Mouse (Mus musculus) limb, embryonic 14.5 days (tissue): Measurements from ENCODE around the gene Kif3b. TPM values are rescaled to one million over a fixed set of nuclear protein-coding genes. Genes with fewer than 3 reads are reported as not detected.
A peak's percentile ranks its signal among the peaks of the same experiment; 100 is the strongest.

Experiments
- ATAC-seq: fragments of 200-750 bp; cut with Nextera tagmentation; 2 replicates; pipeline ENCODE4 v1.8.0; 2017; ENCODE audit warnings: low read depth, moderate number of reproducible peaks, moderate TSS enrichment; ENCODE audit not compliant: low FRiP score
- DNase-seq: peaks from one replicate; pipeline ENCODE4 v3.0.0-alpha.2; 2015; ENCODE audit warnings: low spot score
- H3K27ac ChIP-seq: fragments of 300-500 bp; sonication (generic); replicated peaks from 2 replicates; pipeline ENCODE4 v1.5.1; 2014; ENCODE audit warnings: low read depth, mild to moderate bottlenecking, low read length, moderate library complexity, mixed read lengths
- H3K27me3 ChIP-seq: fragments of 300-500 bp; sonication (generic); 2 replicates; pipeline ENCODE4 v1.6.1; 2014; ENCODE audit warnings: low read length, mixed read lengths; ENCODE audit not compliant: control insufficient read depth, insufficient read depth
- H3K36me3 ChIP-seq: fragments of 300-500 bp; sonication (generic); 2 replicates; pipeline ENCODE4 v1.6.1; 2014; ENCODE audit warnings: mild to moderate bottlenecking, low read length, moderate library complexity, mixed read lengths; ENCODE audit not compliant: control insufficient read depth, insufficient read depth
- H3K4me1 ChIP-seq: fragments of 300-500 bp; sonication (generic); 2 replicates; pipeline ENCODE4 v1.6.1; 2014; ENCODE audit warnings: antibody characterized with exemption, low read length, mixed read lengths; ENCODE audit not compliant: control insufficient read depth, insufficient read depth
- H3K4me2 ChIP-seq: fragments of 300-500 bp; sonication (generic); replicated peaks from 2 replicates; pipeline ENCODE4 v1.6.1; 2014; ENCODE audit warnings: low read depth, mild to moderate bottlenecking, low read length, moderate library complexity; ENCODE audit not compliant: severe bottlenecking
- H3K4me3 ChIP-seq: fragments of 300-500 bp; sonication (generic); replicated peaks from 2 replicates; pipeline ENCODE4 v1.5.1; 2014; ENCODE audit warnings: low read length
- H3K9ac ChIP-seq: fragments of 300-500 bp; sonication (generic); 2 replicates; pipeline ENCODE4 v1.6.1; 2014; ENCODE audit warnings: mild to moderate bottlenecking, low read depth, low read length, moderate library complexity; ENCODE audit not compliant: severe bottlenecking
- H3K9me3 ChIP-seq: fragments of 300-500 bp; sonication (generic); 2 replicates; pipeline ENCODE4 v1.6.1; 2016; ENCODE audit warnings: low read length; ENCODE audit not compliant: control insufficient read depth
- POLR2A ChIP-seq: fragments of 200-500 bp; IDR thresholded peaks from 2 replicates; pipeline ENCODE4 v1.8.0; 2012; ENCODE audit warnings: inconsistent platforms, mild to moderate bottlenecking, moderate library complexity, borderline replicate concordance; ENCODE audit not compliant: insufficient read depth, insufficient read length; ENCODE audit errors: extremely low read depth
- WGBS: fragments of 180-500 bp; shearing (Covaris S2); extraction: QIAGEN DNeasy Blood & Tissue Kit; methylation state at CpG from one replicate; pipeline ENCODE4 v1.1.7; 2014; 5-methylcytosine and 5-hydroxymethylcytosine counted together
- polyA plus RNA-seq, 2 experiments: library from polyadenylated mRNA; depleted of rRNA in 1 of 2; stranded (reverse) in 1 of 2; unstranded in 1 of 2; fragments of >200 nt; fragmentation: Nextera tagmentation in 1 of 2; extraction: Ambion mirVana in 1 of 2; gene quantifications; 2 replicates each; pipeline versions ENCODE4 v1.2.1 to v1.2.3; 2012 to 2014

Gene Kif3b
- polyA plus RNA-seq, 2 experiments, result 4.7 to 11.5 TPM

GRCm38 (mm10) chr2:153286524-153286923 lies 4.7 kb upstream of the Kif3b start:
- 84% methylated on average over 4 of the region's 4 CpGs for WGBS
- TF ChIP-seq POLR2A, result no peak
- DNase-seq (no peak), ATAC-seq (no peak)
- H3K27me3 ChIP-seq, result no peaks in the 10 kb centered on the region
- no peak overlapping the region for H3K9ac ChIP-seq
- peaks cover 4% of the 10 kb centered on the region; the same call in 1 of the 2 replicates for H3K4me1 ChIP-seq
- H3K4me3 ChIP-seq, result no peak overlapping the region
- no peak overlapping the region for H3K4me2 ChIP-seq
- H3K27ac ChIP-seq, result no peak overlapping the region
- H3K9me3 ChIP-seq, result no peaks in the 10 kb centered on the region
- H3K36me3 ChIP-seq, result no peaks in the 10 kb centered on the region

GRCm38 (mm10) chr2:153287835-153288234 lies 3.4 kb upstream of the Kif3b start:
- ATAC-seq (no peak), DNase-seq (peak; percentile 30)
- no peak overlapping the region for H3K27ac ChIP-seq
- no peaks in the 10 kb centered on the region for H3K27me3 ChIP-seq
- no peak for TF ChIP-seq POLR2A
- no peak overlapping the region for H3K9ac ChIP-seq
- peaks cover 14% of the 10 kb centered on the region for H3K4me1 ChIP-seq
- no peaks in the 10 kb centered on the region for H3K36me3 ChIP-seq
- H3K4me2 ChIP-seq, result no peak overlapping the region
- no peak overlapping the region for H3K4me3 ChIP-seq
- no peaks in the 10 kb centered on the region for H3K9me3 ChIP-seq
- WGBS, result 35% methylated on average over 6 of the region's 6 CpGs

DNA sequence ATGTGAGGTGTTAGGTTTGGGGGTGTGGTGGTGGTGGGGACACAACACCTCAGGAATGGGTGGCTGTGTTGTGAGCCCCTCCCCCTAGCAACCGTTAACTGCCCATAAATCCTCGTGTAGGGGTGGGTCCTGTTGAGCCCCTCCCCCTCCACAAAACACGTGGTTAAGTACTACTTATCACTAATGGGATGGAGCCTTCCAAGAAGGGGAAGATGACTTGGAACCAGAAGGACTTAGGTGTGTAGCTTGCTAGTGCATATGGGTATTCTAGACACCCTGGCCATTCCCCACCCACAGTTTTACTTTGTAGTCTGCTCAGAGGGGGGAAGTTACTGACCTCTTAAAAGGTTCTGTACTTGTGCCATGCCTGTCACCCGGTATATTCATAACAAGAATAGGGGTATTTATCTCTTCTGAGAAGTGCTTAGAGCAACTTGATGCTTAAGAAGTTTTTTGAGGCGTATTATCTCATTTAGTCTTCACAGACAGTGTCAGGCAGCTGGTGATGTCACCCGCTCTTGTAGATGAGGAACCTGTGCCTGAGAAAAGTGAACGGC lies 1.2 kb downstream of the Kif3b start:
- Histone ChIP-seq H3K27ac (no peak overlapping the region), H3K36me3 (0 out of 2 replicates have a peak, but pooled peaks cover 3% of the 10 kb centered on the region), H3K27me3 (no peaks in the 10 kb centered on the region), H3K9me3 (no peaks in the 10 kb centered on the region), H3K4me2 (peak overlapping the region; percentile 92), H3K4me1 (peaks cover 14% of the 10 kb centered on the region), H3K4me3 (peak overlapping the region; percentile 93), H3K9ac (peak overlapping the region; percentile 78; the same call in 1 of the 2 replicates)
- ATAC-seq, result no peak
- no peak for TF ChIP-seq POLR2A
- WGBS, result 48% methylated on average over 7 of the region's 7 CpGs
- DNase-seq, result no peak

- Histone ChIP-seq H3K9ac (no peak overlapping the region), H3K9me3 (no peaks in the 10 kb centered on the region), H3K27me3 (no peaks in the 10 kb centered on the region), H3K4me2 (no peak overlapping the region), H3K4me1 (peaks cover 11% of the 10 kb centered on the region), H3K4me3 (no peak overlapping the region), H3K36me3 (0 out of 2 replicates have a peak, but pooled peaks cover 3% of the 10 kb centered on the region), H3K27ac (no peak overlapping the region)
- TF ChIP-seq POLR2A, result no peak
- ATAC-seq (no peak), DNase-seq (no peak)
- whole genome bisulfite sequencing, result 87% methylated on average over 4 of the region's 4 CpGs
These were observed 4.0 kb downstream of the Kif3b start for GRCm38 (mm10) chr2:153295196-153295595.

GRCm38 (mm10) chr2:153297771-153298170 lies 6.6 kb downstream of the Kif3b start:
- H3K4me2 ChIP-seq, result no peak overlapping the region
- no peaks in the 10 kb centered on the region for H3K9me3 ChIP-seq
- no peaks in the 10 kb centered on the region for H3K27me3 ChIP-seq
- DNase-seq (no peak), ATAC-seq (no peak)
- 0 out of 2 replicates have a peak, but pooled peaks cover 3% of the 10 kb centered on the region for H3K36me3 ChIP-seq
- H3K4me3 ChIP-seq, result no peak overlapping the region
- 85% methylated on average over 4 of the region's 4 CpGs for WGBS
- no peak overlapping the region for H3K9ac ChIP-seq
- TF ChIP-seq POLR2A, result no peak
- no peak overlapping the region for H3K27ac ChIP-seq
- no peaks in the 10 kb centered on the region for H3K4me1 ChIP-seq

GRCm38 (mm10) chr2:153298460-153298859 lies 7.2 kb downstream of the Kif3b start:
- WGBS, result 60% methylated on average over 4 of the region's 4 CpGs
- no peaks in the 10 kb centered on the region for H3K4me1 ChIP-seq

More at GRCm38 (mm10) chr2:153298460-153298859, 7.2 kb downstream of the Kif3b start:
- TF ChIP-seq POLR2A, result no peak
- 0 out of 2 replicates have a peak, but pooled peaks cover 3% of the 10 kb centered on the region for H3K36me3 ChIP-seq
- no peak overlapping the region for H3K9ac ChIP-seq
- H3K27ac ChIP-seq, result no peak overlapping the region
- H3K4me3 ChIP-seq, result no peak overlapping the region
- H3K27me3 ChIP-seq, result no peaks in the 10 kb centered on the region
- no peak for ATAC-seq
- no peak for DNase-seq
- H3K4me2 ChIP-seq, result no peak overlapping the region
- no peaks in the 10 kb centered on the region for H3K9me3 ChIP-seq
